ENCODE assay signal across 8 mouse cellular contexts in genomic region chr11:51703379-51703998, GRCm38 (mm10). TPM values are rescaled to one million over a fixed set of nuclear protein-coding genes. Genes with fewer than 3 reads are reported as not detected.
DNase-seq lines count a peak whose midpoint lies in the region; ATAC-seq and TF ChIP-seq lines count a peak whose summit lies in the region.

No protein-coding gene starts in this region.

- H3K4me1 ChIP-seq in hindbrain, embryonic 11.5 days (replicated peaks; ENCODE audit: control insufficient read depth, insufficient read depth, low read length), result no peaks in the 10 kb centered on the region
- H3K4me1 ChIP-seq in hindbrain, embryonic 14.5 days (replicated peaks; ENCODE audit: control insufficient read depth, insufficient read depth, low read length), result no peaks in the 10 kb centered on the region
- H3K4me1 ChIP-seq in liver, adult 2 months (ENCODE audit: control insufficient read depth, insufficient read depth, low read length), result no peaks in the 10 kb centered on the region
- no peaks in the 10 kb centered on the region for H3K4me1 ChIP-seq in hindbrain, embryonic 16.5 days (ENCODE audit: control insufficient read depth, insufficient read depth, low read depth, low read length)

- H3K36me3 ChIP-seq in hindbrain, embryonic 11.5 days (ENCODE audit: control insufficient read depth, insufficient read depth, low read length), result peaks cover 3% of the 10 kb centered on the region
- peaks cover 96% of the 10 kb centered on the region for H3K36me3 ChIP-seq in hindbrain, embryonic 14.5 days (replicated peaks; ENCODE audit: control insufficient read depth, insufficient read depth)
- H3K36me3 ChIP-seq in C2C12 (ENCODE audit: control insufficient read depth, insufficient read depth), result peaks cover 72% of the 10 kb centered on the region
- peaks cover 80% of the 10 kb centered on the region for H3K36me3 ChIP-seq in liver, adult 2 months (ENCODE audit: control insufficient read depth, insufficient read depth, low read length)
- peaks cover 62% of the 10 kb centered on the region for H3K36me3 ChIP-seq in hindbrain, embryonic 16.5 days (ENCODE audit: control insufficient read depth, insufficient read depth, low read length)

- TF ChIP-seq CTCF in C2C12 (IDR thresholded peaks at IDR 0.05; ENCODE audit: control insufficient read depth, insufficient read depth, insufficient read length), result peak; percentile 7
- peak; percentile 38 for TF ChIP-seq CTCF in liver, adult 2 months (IDR thresholded peaks at IDR 0.05; ENCODE audit: low read depth, low read length)

- no peak overlapping the region for H3ac ChIP-seq in C2C12 (ENCODE audit: control insufficient read depth, insufficient read length, low read depth)

- H3K4me2 ChIP-seq in hindbrain, embryonic 11.5 days (replicated peaks; ENCODE audit: low read depth, low read length), result no peak overlapping the region
- no peak overlapping the region for H3K4me2 ChIP-seq in hindbrain, embryonic 14.5 days (replicated peaks)
- no peak overlapping the region for H3K4me2 ChIP-seq in hindbrain, embryonic 16.5 days (ENCODE audit: low read length)

- peak; percentile 46 for DNase-seq in hindbrain, embryonic 11.5 days (ENCODE audit: low spot score)
- DNase-seq in hindbrain, embryonic 14.5 days (ENCODE audit: low spot score), result no peak
- DNase-seq in ZHBTc4 (ENCODE audit: low read depth, low spot score), result peak; percentile 97
- DNase-seq in liver, adult 2 months (ENCODE audit: extremely low read depth, low read depth, low spot score), result no peak
- DNase-seq in testis, postnatal 10 days (ENCODE audit: low spot score), result peak; percentile 68
- no peak for DNase-seq in urinary bladder, postnatal 14 days (ENCODE audit: low spot score)

- H3K27ac ChIP-seq in hindbrain, embryonic 11.5 days (ENCODE audit: low read depth, low read length), result no peak overlapping the region
- no peak overlapping the region for H3K27ac ChIP-seq in hindbrain, embryonic 14.5 days
- no peak overlapping the region for H3K27ac ChIP-seq in liver, adult 2 months (replicated peaks; ENCODE audit: insufficient read depth, low read depth, low read length)
- H3K27ac ChIP-seq in hindbrain, embryonic 16.5 days (ENCODE audit: low read depth, low read length), result no peak overlapping the region

- WGBS in hindbrain, embryonic 11.5 days, result 61% methylated on average over 10 of the region's 10 CpGs
- 66% methylated on average over 10 of the region's 10 CpGs for WGBS in hindbrain, embryonic 14.5 days
- 86% methylated on average over 10 of the region's 10 CpGs for WGBS in liver, adult 2 months
- WGBS in hindbrain, embryonic 16.5 days, result 70% methylated on average over 10 of the region's 10 CpGs

- H3K4me3 ChIP-seq in hindbrain, embryonic 11.5 days (ENCODE audit: low read depth, low read length), result no peak overlapping the region
- H3K4me3 ChIP-seq in hindbrain, embryonic 14.5 days (replicated peaks; ENCODE audit: low read length), result no peak overlapping the region
- no peak overlapping the region for H3K4me3 ChIP-seq in C2C12 (ENCODE audit: insufficient read depth, poor library complexity, severe bottlenecking)
- no peak overlapping the region for H3K4me3 ChIP-seq in liver, adult 2 months (ENCODE audit: insufficient read depth, low read depth, low read length)
- H3K4me3 ChIP-seq in hindbrain, embryonic 16.5 days (ENCODE audit: low read length), result no peak overlapping the region

- no peaks in the 10 kb centered on the region for H3K9me3 ChIP-seq in hindbrain, embryonic 11.5 days (ENCODE audit: control insufficient read depth, low read length)
- H3K9me3 ChIP-seq in hindbrain, embryonic 14.5 days (ENCODE audit: control insufficient read depth, low read length), result no peaks in the 10 kb centered on the region
- H3K9me3 ChIP-seq in hindbrain, embryonic 16.5 days (ENCODE audit: control insufficient read depth, low read length), result no peaks in the 10 kb centered on the region

- TF ChIP-seq POLR2A in liver, adult 2 months (IDR thresholded peaks at IDR 0.05; ENCODE audit: extremely low read depth, insufficient read depth, low read length), result no peak

- no peaks in the 10 kb centered on the region for H3K79me3 ChIP-seq in C2C12 (ENCODE audit: low read depth)

- H3K27me3 ChIP-seq in hindbrain, embryonic 11.5 days (ENCODE audit: control insufficient read depth, insufficient read depth, low read length), result no peaks in the 10 kb centered on the region
- H3K27me3 ChIP-seq in hindbrain, embryonic 14.5 days (ENCODE audit: control insufficient read depth, insufficient read depth, low read length), result no peaks in the 10 kb centered on the region
- H3K27me3 ChIP-seq in C2C12 (ENCODE audit: control insufficient read depth, insufficient read depth, insufficient read length), result no peaks in the 10 kb centered on the region
- no peaks in the 10 kb centered on the region for H3K27me3 ChIP-seq in liver, adult 2 months (ENCODE audit: control insufficient read depth, insufficient read depth, low read length)
- H3K27me3 ChIP-seq in hindbrain, embryonic 16.5 days (replicated peaks; ENCODE audit: control insufficient read depth, insufficient read depth, low read length), result no peaks in the 10 kb centered on the region

- H3K9ac ChIP-seq in hindbrain, embryonic 11.5 days (ENCODE audit: low read depth, low read length), result no peak overlapping the region
- no peak overlapping the region for H3K9ac ChIP-seq in hindbrain, embryonic 14.5 days
- H3K9ac ChIP-seq in liver, adult 2 months (ENCODE audit: low read depth, low read length), result no peak overlapping the region
- no peak overlapping the region for H3K9ac ChIP-seq in hindbrain, embryonic 16.5 days (ENCODE audit: low read depth, low read length)

- no peaks in the 10 kb centered on the region for H3K79me2 ChIP-seq in C2C12 (ENCODE audit: control insufficient read depth, insufficient read depth)
- no peaks in the 10 kb centered on the region for H3K79me2 ChIP-seq in liver, adult 2 months (ENCODE audit: control insufficient read depth, insufficient read depth, low read length)

- no peak for ATAC-seq in hindbrain, embryonic 11.5 days (ENCODE audit: low FRiP score)
- no peak for ATAC-seq in hindbrain, embryonic 14.5 days (ENCODE audit: low FRiP score)
- ATAC-seq in hindbrain, embryonic 16.5 days, result no peak

TF ChIP-seq in C2C12, 6 proteins besides CTCF, POLR2A, EP300 and RAD21:
- no peak for TF ChIP-seq MYOD1 (IDR thresholded peaks at IDR 0.05; ENCODE audit: control insufficient read depth, insufficient read length, low read depth)
- no peak for TF ChIP-seq CEBPB (IDR thresholded peaks at IDR 0.05; ENCODE audit: low read depth)
- TF ChIP-seq USF1 (IDR thresholded peaks at IDR 0.05; ENCODE audit: low read depth), result no peak
- no peak for TF ChIP-seq MAX (IDR thresholded peaks at IDR 0.05)
TF ChIP-seq in C2C12: peak in this region for 0.

RNA-seq across cellular contexts. Expression of gene 0610009B22Rik, which starts 14.8 kb away (rescaled TPM):
- 108 and 110 TPM in 2 replicates for polyA plus RNA-seq in hindbrain, embryonic 11.5 days (2014; fragmentation: Nextera tagmentation; extraction: Ambion mirVana)
- polyA plus RNA-seq in hindbrain, embryonic 14.5 days (2014; fragmentation: Nextera tagmentation; extraction: Ambion mirVana), result 97.7 and 107 TPM in 2 replicates
- polyA plus RNA-seq in C2C12 (2012; fragmentation: generic; extraction: Trizol), result 22.2 TPM
- 30.5 and 32.2 TPM in 2 replicates for total RNA-seq in liver, adult 2 months (2014; rRNA removed)
- 17.7 and 21.6 TPM in 2 replicates for polyA plus RNA-seq in liver, adult 2 months (2012; rRNA removed)
- polyA plus RNA-seq in hindbrain, embryonic 16.5 days (2015; fragmentation: Nextera tagmentation; extraction: Ambion mirVana), result 90.0 and 106 TPM in 2 replicates

RNA-seq across cellular contexts. Expression of gene D930048N14Rik, which starts 52.7 kb away (rescaled TPM):
- 0.73 and 1.2 TPM in 2 replicates for polyA plus RNA-seq in hindbrain, embryonic 11.5 days (2014; fragmentation: Nextera tagmentation; extraction: Ambion mirVana)
- 1.1 and 1.2 TPM in 2 replicates for polyA plus RNA-seq in hindbrain, embryonic 14.5 days (2014; fragmentation: Nextera tagmentation; extraction: Ambion mirVana)
- 0.22 TPM for polyA plus RNA-seq in C2C12 (2012; fragmentation: generic; extraction: Trizol)
- total RNA-seq in liver, adult 2 months (2014; rRNA removed), result 1.3 and 1.7 TPM in 2 replicates
- 10.3 and 10.9 TPM in 2 replicates for polyA plus RNA-seq in liver, adult 2 months (2012; rRNA removed)
- 1.4 and 1.8 TPM in 2 replicates for polyA plus RNA-seq in hindbrain, embryonic 16.5 days (2015; fragmentation: Nextera tagmentation; extraction: Ambion mirVana)

RNA-seq across cellular contexts. Expression of gene N4bp3, which starts 52.8 kb away (rescaled TPM):
- 6.6 and 6.9 TPM in 2 replicates for polyA plus RNA-seq in hindbrain, embryonic 11.5 days (2014; fragmentation: Nextera tagmentation; extraction: Ambion mirVana)
- 19.9 and 22.4 TPM in 2 replicates for polyA plus RNA-seq in hindbrain, embryonic 14.5 days (2014; fragmentation: Nextera tagmentation; extraction: Ambion mirVana)
- 5.3 TPM for polyA plus RNA-seq in C2C12 (2012; fragmentation: generic; extraction: Trizol)
- 1.6 and 2.4 TPM in 2 replicates for total RNA-seq in liver, adult 2 months (2014; rRNA removed)
- polyA plus RNA-seq in liver, adult 2 months (2012; rRNA removed), result 5.7 and 6.4 TPM in 2 replicates
- polyA plus RNA-seq in hindbrain, embryonic 16.5 days (2015; fragmentation: Nextera tagmentation; extraction: Ambion mirVana), result 31.1 and 34.1 TPM in 2 replicates

RNA-seq across cellular contexts. Expression of gene Sec24a, which starts 59.9 kb away (rescaled TPM):
- polyA plus RNA-seq in hindbrain, embryonic 11.5 days (2014; fragmentation: Nextera tagmentation; extraction: Ambion mirVana), result 12.7 and 16.1 TPM in 2 replicates
- 17.4 and 17.7 TPM in 2 replicates for polyA plus RNA-seq in hindbrain, embryonic 14.5 days (2014; fragmentation: Nextera tagmentation; extraction: Ambion mirVana)
- polyA plus RNA-seq in C2C12 (2012; fragmentation: generic; extraction: Trizol), result 6.2 TPM
- 45.1 and 51.1 TPM in 2 replicates for total RNA-seq in liver, adult 2 months (2014; rRNA removed)
- 30.6 and 35.3 TPM in 2 replicates for polyA plus RNA-seq in liver, adult 2 months (2012; rRNA removed)
- polyA plus RNA-seq in hindbrain, embryonic 16.5 days (2015; fragmentation: Nextera tagmentation; extraction: Ambion mirVana), result 12.0 and 15.0 TPM in 2 replicates

RNA-seq across cellular contexts. Expression of gene Sar1b, which starts 60.0 kb away (rescaled TPM):
- 140 and 146 TPM in 2 replicates for polyA plus RNA-seq in hindbrain, embryonic 11.5 days (2014; fragmentation: Nextera tagmentation; extraction: Ambion mirVana)
- polyA plus RNA-seq in hindbrain, embryonic 14.5 days (2014; fragmentation: Nextera tagmentation; extraction: Ambion mirVana), result 225 TPM in 2 replicates
- polyA plus RNA-seq in C2C12 (2012; fragmentation: generic; extraction: Trizol), result 50.4 TPM
- 257 and 370 TPM in 2 replicates for total RNA-seq in liver, adult 2 months (2014; rRNA removed)
- 61.0 and 75.6 TPM in 2 replicates for polyA plus RNA-seq in liver, adult 2 months (2012; rRNA removed)
- 207 and 222 TPM in 2 replicates for polyA plus RNA-seq in hindbrain, embryonic 16.5 days (2015; fragmentation: Nextera tagmentation; extraction: Ambion mirVana)

Comparison
In these comparisons a context has a peak if more than half of its experiments do, and no peak if none do; other contexts are left out.
1. DNase-seq: peak in hindbrain, embryonic 11.5 days (single experiment), ZHBTc4 (single experiment) and testis, postnatal 10 days (single experiment); none in hindbrain, embryonic 14.5 days (single experiment), liver, adult 2 months (single experiment) and urinary bladder, postnatal 14 days (single experiment).